Mouse (Mus musculus): ENCODE results near the gene Tnfaip8l1.

- TF ChIP-seq POLR2A (IDR thresholded peaks at IDR 0.05; ENCODE audit: insufficient read length, low read depth) (no peak), USF1 (IDR thresholded peaks at IDR 0.05; ENCODE audit: low read depth) (no peak), MYOG (IDR thresholded peaks at IDR 0.05; ENCODE audit: control insufficient read depth in 1 of 3, insufficient read depth in 1 of 3, insufficient read length in 2 of 3, low read depth in 2 of 3) (no peak), MAX (IDR thresholded peaks at IDR 0.05; ENCODE audit: low read depth) (no peak), CEBPB (IDR thresholded peaks at IDR 0.05; ENCODE audit: insufficient read depth, poor library complexity, severe bottlenecking) (no peak), E2F4 (IDR thresholded peaks at IDR 0.05; ENCODE audit: insufficient read depth) (no peak), POLR2AphosphoS2 (IDR thresholded peaks at IDR 0.05; ENCODE audit: insufficient read length, low read depth) (no peak)
Measured at GRCm38 (mm10) chr17:56170636-56171035, 8.4 kb downstream of the Tnfaip8l1 start.
